Mouse (Mus musculus) midbrain, postnatal 0 days (tissue): ENCODE measurements around the gene Spire2. TPM values are rescaled to one million over a fixed set of nuclear protein-coding genes. Genes with fewer than 3 reads are reported as not detected.
A peak's percentile ranks its signal among the peaks of the same experiment; 100 is the strongest.

Experiments used
- ATAC-seq: fragments of 200-750 bp; cut with Nextera tagmentation; 2 replicates; pipeline ENCODE4 v1.8.0; 2017; ENCODE audit warnings: moderate number of reproducible peaks, mild to moderate bottlenecking, moderate TSS enrichment, moderate library complexity; ENCODE audit not compliant: low FRiP score
- DNase-seq: peaks from one replicate; pipeline ENCODE4 v3.0.0-alpha.2; 2015; ENCODE audit warnings: low spot score
- H3K27ac ChIP-seq: fragments of 300-500 bp; sonication (generic); 2 replicates; pipeline ENCODE4 v1.5.1; 2014; ENCODE audit warnings: low read depth, mild to moderate bottlenecking, low read length, mixed read lengths
- H3K27me3 ChIP-seq: fragments of 300-500 bp; sonication (generic); 2 replicates; pipeline ENCODE4 v1.6.1; 2014; ENCODE audit warnings: low read length, control low read depth, mixed read lengths; ENCODE audit not compliant: insufficient read depth
- H3K36me3 ChIP-seq: fragments of 300-500 bp; sonication (generic); 2 replicates; pipeline ENCODE4 v1.6.1; 2014; ENCODE audit warnings: low read length, control low read depth, mixed read lengths; ENCODE audit not compliant: insufficient read depth
- H3K4me1 ChIP-seq: fragments of 300-500 bp; sonication (generic); 2 replicates; pipeline ENCODE4 v1.6.1; 2014; ENCODE audit warnings: mild to moderate bottlenecking, control low read depth, antibody characterized with exemption, low read length, mixed read lengths; ENCODE audit not compliant: insufficient read depth
- H3K4me2 ChIP-seq: fragments of 300-500 bp; sonication (generic); 2 replicates; pipeline ENCODE4 v1.6.1; 2014; ENCODE audit warnings: low read depth, mild to moderate bottlenecking, low read length, mixed read lengths; ENCODE audit not compliant: poor library complexity, severe bottlenecking
- H3K4me3 ChIP-seq: fragments of 300-500 bp; sonication (generic); 2 replicates; pipeline ENCODE4 v1.5.1; 2014; ENCODE audit warnings: low read depth, mild to moderate bottlenecking, low read length, moderate library complexity
- H3K9ac ChIP-seq: fragments of 300-500 bp; sonication (generic); replicated peaks from 2 replicates; pipeline ENCODE4 v1.6.1; 2014; ENCODE audit warnings: mild to moderate bottlenecking, low read length, moderate library complexity, mixed read lengths; ENCODE audit not compliant: poor library complexity, severe bottlenecking
- H3K9me3 ChIP-seq: fragments of 300-500 bp; sonication (generic); 2 replicates; pipeline ENCODE4 v1.6.1; 2016; ENCODE audit warnings: low read length, control low read depth
- CTCF ChIP-seq: IDR thresholded peaks from 2 replicates; pipeline ENCODE4 v1.5.1; 2016; ENCODE audit warnings: antibody characterized with exemption, mild to moderate bottlenecking
- WGBS: fragments of 180-500 bp; shearing (Covaris S2); extraction: QIAGEN DNeasy Blood & Tissue Kit; methylation state at CpG from one replicate; pipeline ENCODE4 v1.1.7; 2014; 5-methylcytosine and 5-hydroxymethylcytosine counted together
- polyA plus RNA-seq: library from polyadenylated mRNA; unstranded; fragments of >200 nt; fragmentation: Nextera tagmentation; extraction: Ambion mirVana; gene quantifications from 2 replicates; pipeline ENCODE4 v1.2.1, GENCODE M21; 2015
- total RNA-seq: library from RNA; depleted of rRNA; stranded (reverse); fragments of >200 nt; gene quantifications from 2 replicates; pipeline ENCODE4 v1.2.3, GENCODE M21; 2014

The Spire2 gene
- total and polyA plus RNA-seq, 2 experiments from 2014 or later = 28.0 to 44.1 TPM

DNA sequence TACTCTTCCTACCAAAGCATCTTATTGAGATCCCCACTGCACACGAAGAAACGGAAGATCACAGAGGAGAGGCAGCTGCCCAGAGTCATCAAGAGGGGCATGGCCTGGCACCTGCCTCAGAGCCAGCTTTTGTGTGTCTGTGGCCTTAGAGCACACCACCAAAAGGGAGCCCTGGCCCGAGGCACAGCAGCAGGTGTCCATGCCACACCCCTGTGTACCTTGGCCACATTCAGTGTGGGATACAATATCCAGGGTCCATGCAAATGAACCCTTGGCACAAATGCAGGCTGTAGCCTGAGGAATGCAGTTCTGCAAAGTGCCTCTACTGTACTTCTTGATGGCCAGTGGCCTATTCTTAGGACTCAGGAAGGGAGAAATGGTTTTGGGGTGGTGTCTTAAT is 5.0 kb downstream of the Spire2 start:
- Histone ChIP-seq H3K36me3 (no peaks in the 10 kb centered on the region), H3K27me3 (no peaks in the 10 kb centered on the region), H3K4me1 (peaks cover 10% of the 10 kb centered on the region; the same call in 1 of the 2 replicates), H3K27ac (no peak overlapping the region), H3K4me2 (no peak overlapping the region), H3K9me3 (no peaks in the 10 kb centered on the region), H3K9ac (no peak overlapping the region), H3K4me3 (no peak overlapping the region)
- 95% methylated on average over 3 of the region's 3 CpGs for WGBS
- TF ChIP-seq CTCF = no peak
- no peak for DNase-seq
- ATAC-seq = no peak

- Histone ChIP-seq H3K27me3 (no peaks in the 10 kb centered on the region), H3K9me3 (no peaks in the 10 kb centered on the region), H3K4me1 (no peaks in the 10 kb centered on the region), H3K27ac (no peak overlapping the region), H3K36me3 (no peaks in the 10 kb centered on the region), H3K4me3 (no peak overlapping the region), H3K4me2 (no peak overlapping the region), H3K9ac (no peak overlapping the region)
- 98% methylated on average over 4 of the region's 4 CpGs for WGBS
- ATAC-seq (no peak), DNase-seq (no peak)
- peak; percentile 47 for TF ChIP-seq CTCF
These were observed 7.6 kb downstream of the Spire2 start for GRCm38 (mm10) chr8:123340071-123340470.

DNA sequence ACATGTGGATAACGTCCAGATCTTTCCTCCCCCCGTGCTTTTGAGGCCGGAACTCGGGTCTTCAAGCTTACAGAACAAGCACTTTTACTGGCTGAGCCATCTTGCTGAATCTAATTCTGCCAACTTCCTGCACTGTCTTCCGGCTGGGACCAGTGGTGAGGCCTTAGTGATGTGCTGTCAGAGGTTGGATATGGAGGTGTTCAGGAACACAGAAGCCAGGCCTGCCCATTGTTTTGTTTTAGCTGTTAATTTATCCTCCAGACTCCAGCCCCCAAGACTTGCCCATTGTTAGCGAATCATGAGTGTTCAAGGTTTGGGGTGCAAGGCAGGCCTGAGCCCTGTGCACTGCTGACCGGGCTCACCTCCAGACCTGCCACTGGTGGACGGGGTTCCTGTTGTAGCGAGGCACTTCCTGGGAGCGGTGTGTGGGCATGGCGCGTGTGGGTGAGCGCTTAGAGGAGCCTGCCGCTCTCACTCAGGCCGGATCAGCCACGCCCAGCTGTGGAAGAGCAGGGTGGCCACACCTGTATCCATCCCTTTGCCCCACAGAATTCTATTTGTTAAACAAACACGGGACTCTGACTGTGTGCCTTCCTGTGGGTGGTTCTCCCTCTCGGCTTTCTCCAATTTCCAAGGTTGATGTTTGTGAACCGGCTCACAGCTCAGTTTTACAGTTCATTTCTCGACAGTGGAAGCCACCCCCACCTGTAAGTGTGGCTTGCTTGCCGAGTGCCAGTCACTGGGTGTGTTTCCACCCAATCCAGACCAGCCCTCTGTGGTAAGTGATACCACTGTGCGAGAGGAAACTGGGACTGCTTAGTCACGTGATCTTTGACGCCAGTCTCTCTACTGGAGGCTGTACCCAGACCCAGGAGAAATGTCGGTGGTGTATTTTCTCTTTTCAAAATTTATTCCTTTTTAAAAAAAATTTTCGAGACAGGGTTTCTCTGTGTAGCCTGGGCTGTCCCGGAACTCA is 8.8 kb downstream of the Spire2 start:
- no peak for DNase-seq
- Histone ChIP-seq H3K4me2 (no peak overlapping the region), H3K9me3 (no peaks in the 10 kb centered on the region), H3K36me3 (no peaks in the 10 kb centered on the region), H3K4me3 (no peak overlapping the region), H3K27me3 (no peaks in the 10 kb centered on the region), H3K9ac (no peak overlapping the region), H3K27ac (no peak overlapping the region), H3K4me1 (no peaks in the 10 kb centered on the region)
- no peak for ATAC-seq
- WGBS = 90% methylated on average over 27 of the region's 27 CpGs
- no peak for TF ChIP-seq CTCF

DNA sequence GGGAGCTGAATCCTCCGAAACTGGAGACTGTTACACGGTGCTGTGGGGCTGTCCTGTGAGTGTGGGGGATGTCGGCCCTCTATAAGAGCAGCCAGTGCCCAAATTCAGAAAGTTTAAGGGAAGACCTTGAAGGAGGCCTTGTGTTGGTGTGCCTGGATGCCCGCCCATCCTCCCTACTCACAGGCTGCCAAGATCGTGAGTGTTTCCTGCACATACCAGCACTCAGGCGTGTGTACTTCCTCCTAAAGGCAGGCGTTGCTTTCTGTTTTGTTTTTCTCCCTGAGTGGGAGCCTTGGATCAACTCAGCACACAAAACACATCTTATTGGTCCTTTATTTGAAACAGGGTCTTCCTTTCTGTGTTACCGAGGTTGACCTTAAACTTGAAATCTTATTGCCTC is 9.7 kb downstream of the Spire2 start:
- H3K4me1 ChIP-seq = no peaks in the 10 kb centered on the region
- ATAC-seq (no peak), DNase-seq (no peak)
- no peaks in the 10 kb centered on the region for H3K9me3 ChIP-seq
- H3K27me3 ChIP-seq = no peaks in the 10 kb centered on the region
- no peak overlapping the region for H3K4me2 ChIP-seq
- H3K4me3 ChIP-seq = no peak overlapping the region
- no peak overlapping the region for H3K27ac ChIP-seq
- no peaks in the 10 kb centered on the region for H3K36me3 ChIP-seq
- 89% methylated on average over 8 of the region's 8 CpGs for WGBS
- H3K9ac ChIP-seq = no peak overlapping the region
- no peak for TF ChIP-seq CTCF

GRCm38 (mm10) chr8:123342911-123343310 is 10.4 kb downstream of the Spire2 start:
- H3K27ac ChIP-seq = no peak overlapping the region
- H3K4me2 ChIP-seq = no peak overlapping the region
- TF ChIP-seq CTCF = no peak
- no peaks in the 10 kb centered on the region for H3K9me3 ChIP-seq
- no peak for ATAC-seq
- H3K4me1 ChIP-seq = no peaks in the 10 kb centered on the region
- no peak for DNase-seq
- WGBS = 81% methylated on average over 7 of the region's 7 CpGs
- no peak overlapping the region for H3K9ac ChIP-seq
- H3K4me3 ChIP-seq = no peak overlapping the region
- H3K36me3 ChIP-seq = no peaks in the 10 kb centered on the region
- H3K27me3 ChIP-seq = no peaks in the 10 kb centered on the region

- 90% methylated on average over 12 of the region's 12 CpGs for WGBS
- 0 out of 2 replicates have a peak, but pooled peaks cover 2% of the 10 kb centered on the region for H3K36me3 ChIP-seq
- ATAC-seq = no peak
- no peaks in the 10 kb centered on the region for H3K27me3 ChIP-seq
- H3K4me1 ChIP-seq = no peaks in the 10 kb centered on the region
- no peak for DNase-seq
- no peaks in the 10 kb centered on the region for H3K9me3 ChIP-seq
- H3K9ac ChIP-seq = no peak overlapping the region
- H3K27ac ChIP-seq = no peak overlapping the region
- H3K4me2 ChIP-seq = no peak overlapping the region
- H3K4me3 ChIP-seq = no peak overlapping the region
- TF ChIP-seq CTCF = no peak
These were observed 10.9 kb downstream of the Spire2 start for GRCm38 (mm10) chr8:123343422-123343821.
